Mouse (Mus musculus) spleen, postnatal 10 days (tissue): ENCODE results near the gene Kpna7.
A peak's percentile ranks its signal among the peaks of the same experiment; 100 is the strongest.

Source experiments
- DNase-seq, 2 experiments: peaks; one replicate each; pipeline ENCODE4 v3.0.0; 2021 to 2022; ENCODE audit warnings: low spot score in 2 of 2

Kpna7 gene

GRCm38 (mm10) chr5:144964465-144964864 lies 119.4 kb downstream of the Kpna7 start:
- DNase-seq = no peak

- DNase-seq = peak in 1 of 2 experiments; percentile 67
These were observed 120.0 kb downstream of the Kpna7 start for GRCm38 (mm10) chr5:144963817-144964261.

- peak in 1 of 2 experiments; percentile 32 for DNase-seq
These were observed 120.4 kb downstream of the Kpna7 start for GRCm38 (mm10) chr5:144963401-144963800.

GRCm38 (mm10) chr5:144958271-144958670 lies 125.6 kb downstream of the Kpna7 start:
- DNase-seq = no peak

GRCm38 (mm10) chr5:144954432-144954831 lies 129.4 kb downstream of the Kpna7 start:
- no peak for DNase-seq

DNA sequence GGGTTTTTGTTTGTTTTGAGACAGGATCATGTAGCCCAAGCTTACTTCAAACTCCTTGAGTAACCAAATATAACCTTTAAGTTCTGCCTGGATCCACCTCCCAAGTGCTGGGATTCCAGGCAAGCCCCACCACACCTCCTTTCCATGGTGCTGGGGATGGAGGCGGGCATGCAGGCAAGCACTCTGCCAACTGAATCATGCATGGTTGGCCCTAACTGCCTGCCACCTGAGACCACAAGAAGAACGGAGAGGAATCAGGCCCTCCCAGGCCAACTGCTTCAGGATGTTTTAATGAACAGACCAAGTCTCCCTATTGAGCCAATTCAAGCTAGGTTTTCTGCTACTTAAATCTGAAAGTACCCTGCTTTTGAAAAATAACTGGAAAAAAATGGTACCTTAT lies 131.2 kb downstream of the Kpna7 start:
- no peak for DNase-seq

DNA sequence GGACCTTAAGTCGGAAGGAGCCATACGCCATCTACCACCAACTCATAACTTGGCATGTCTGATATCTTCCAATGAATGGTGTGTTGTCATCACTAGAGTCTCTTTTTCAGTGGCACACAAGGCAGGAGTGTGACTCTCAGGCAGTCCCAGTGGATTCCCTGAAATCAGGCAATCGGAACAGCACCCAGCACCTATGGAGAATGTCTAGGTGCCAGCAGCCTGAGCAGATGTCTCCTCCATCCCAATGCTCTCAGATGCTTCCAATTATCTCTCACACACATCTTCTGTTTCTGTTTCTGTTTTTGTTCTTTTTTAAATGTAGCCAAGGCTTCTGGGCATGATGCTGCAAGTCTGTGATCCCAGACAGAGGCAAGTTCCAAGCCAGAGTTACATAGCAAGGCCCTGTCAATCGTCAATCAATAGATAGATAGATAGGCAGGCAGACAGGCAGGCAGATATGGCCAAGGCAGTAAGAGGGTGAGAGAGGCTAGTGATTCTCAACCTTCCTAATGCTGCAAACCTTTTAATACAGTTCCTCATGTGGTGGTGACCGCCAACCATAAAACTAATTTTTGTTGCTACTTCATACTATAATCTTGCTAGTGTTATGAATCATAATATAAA lies 133.3 kb downstream of the Kpna7 start:
- DNase-seq = no peak

DNA sequence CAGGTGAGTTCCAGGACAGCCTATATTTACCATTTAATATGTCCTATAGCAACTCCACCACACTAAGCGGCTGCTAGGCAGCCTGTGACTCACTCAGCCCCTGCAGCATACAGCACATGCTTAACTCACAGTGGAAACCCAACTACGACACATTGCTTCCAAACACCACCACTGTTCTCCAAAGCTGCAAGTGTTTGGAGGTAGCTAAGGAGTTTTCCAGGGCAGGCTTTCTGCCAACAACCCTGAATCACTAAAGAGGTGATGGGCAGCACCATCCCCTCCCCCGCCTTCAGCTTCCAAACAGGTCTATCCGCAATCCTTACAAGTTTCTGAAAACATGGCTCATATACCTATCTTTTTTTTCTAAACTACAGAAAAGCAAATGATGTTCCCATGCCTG lies 134.0 kb downstream of the Kpna7 start:
- DNase-seq = no peak

DNA sequence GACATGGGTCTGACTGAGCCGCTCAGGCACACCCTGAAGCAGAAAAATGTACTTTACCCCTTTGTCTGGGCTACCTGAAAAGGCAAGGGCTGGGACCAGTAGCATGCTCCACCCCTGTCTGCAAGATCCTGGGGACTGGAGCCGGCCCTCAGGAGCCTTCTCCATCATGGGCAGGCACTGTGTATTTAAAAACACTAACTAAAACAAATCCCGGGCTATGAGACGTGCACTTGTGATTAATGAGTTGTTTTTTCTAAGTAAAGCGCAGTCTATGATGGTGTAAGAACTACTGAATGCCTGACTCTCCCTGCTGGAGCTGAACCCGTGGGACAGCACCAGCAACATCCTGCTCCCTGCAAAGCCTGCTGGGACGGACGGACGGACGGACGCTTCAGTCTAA lies 135.4 kb downstream of the Kpna7 start:
- no peak for DNase-seq

DNA sequence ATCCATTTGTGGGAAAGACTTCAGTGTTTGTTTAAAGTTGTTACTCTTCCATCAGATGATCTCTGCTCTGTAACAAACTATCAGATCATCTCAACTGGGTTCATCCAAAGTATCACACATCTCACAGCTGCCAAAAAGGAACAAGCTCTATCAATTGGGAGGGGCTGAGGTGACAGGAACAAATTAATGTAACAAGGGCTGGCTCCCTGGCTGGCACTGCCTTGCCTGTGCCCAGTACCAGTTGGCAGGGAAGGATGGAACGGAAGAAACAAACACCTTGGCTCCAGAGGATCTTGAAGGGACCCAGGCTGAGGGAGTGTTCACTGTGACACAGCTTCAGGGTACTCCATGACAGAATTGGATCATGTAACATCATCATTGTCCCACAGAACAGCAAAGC lies 135.8 kb downstream of the Kpna7 start:
- no peak for DNase-seq

GRCm38 (mm10) chr5:144946032-144946431 lies 137.8 kb downstream of the Kpna7 start:
- DNase-seq = no peak

DNA sequence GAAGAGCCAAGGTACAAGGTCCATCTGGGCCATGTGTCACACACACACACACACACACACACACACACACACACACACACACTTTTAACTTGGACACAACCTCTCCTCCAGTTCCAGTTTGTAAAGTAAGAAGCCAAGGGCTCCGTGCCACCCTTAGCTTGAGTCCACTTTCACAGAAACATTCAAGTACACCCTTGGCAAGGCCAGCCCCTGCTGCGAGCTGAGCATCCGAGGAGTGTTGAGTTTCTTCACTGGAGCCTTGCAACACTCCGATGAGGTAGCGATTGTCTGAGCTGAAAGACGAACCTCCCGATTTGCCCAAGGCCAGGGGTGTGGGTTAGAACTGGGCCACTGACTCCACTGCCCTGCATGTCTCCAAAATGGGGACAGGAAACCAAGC lies 138.9 kb downstream of the Kpna7 start:
- DNase-seq = no peak

DNA sequence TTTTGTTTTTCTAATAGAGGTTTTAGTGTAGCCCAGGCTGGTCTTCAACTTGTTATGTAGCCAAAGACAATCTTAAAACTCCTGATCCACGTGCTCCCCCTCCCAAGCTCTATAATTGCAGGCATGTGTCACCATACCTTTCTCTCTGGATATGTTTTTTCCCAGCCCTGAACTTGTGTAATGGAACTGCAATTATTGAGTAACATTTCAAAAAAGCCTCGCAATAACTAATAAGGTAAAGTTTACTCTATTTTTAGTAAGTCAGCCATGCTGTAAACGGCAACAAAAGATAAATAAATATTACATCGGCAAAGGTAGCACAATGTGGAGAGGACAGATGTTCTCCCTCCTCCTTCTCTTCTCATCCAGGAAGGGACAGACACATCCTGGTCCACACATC lies 139.5 kb downstream of the Kpna7 start:
- DNase-seq = no peak

DNA sequence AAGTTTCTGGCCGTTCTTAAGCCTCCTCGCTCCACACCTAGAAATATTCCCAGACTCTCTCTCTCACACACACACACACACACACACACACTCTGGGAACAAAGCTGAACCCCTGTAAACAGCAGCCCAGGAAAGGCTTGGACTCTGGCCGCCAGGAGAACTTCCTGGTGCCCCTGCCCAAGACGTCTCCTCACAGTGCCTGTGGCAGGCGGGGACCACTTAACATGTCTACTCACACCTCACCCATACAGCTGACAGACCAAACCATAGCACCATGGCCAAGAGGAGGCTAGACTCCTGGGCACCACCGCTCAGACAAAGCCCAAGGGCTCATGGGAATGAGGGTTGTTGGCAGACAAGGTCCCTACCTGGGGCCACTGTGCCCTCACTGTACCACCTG lies 140.5 kb downstream of the Kpna7 start:
- DNase-seq = no peak

- DNase-seq = no peak
These were observed 141.4 kb downstream of the Kpna7 start for GRCm38 (mm10) chr5:144942431-144942830.

- no peak for DNase-seq
These were observed 142.9 kb downstream of the Kpna7 start for GRCm38 (mm10) chr5:144940904-144941303.

- no peak for DNase-seq
These were observed 146.5 kb downstream of the Kpna7 start for GRCm38 (mm10) chr5:144937304-144937703.
